ENCODE assay signal across 34 mouse cellular contexts in genomic region chr6:116369811-116370210, GRCm38 (mm10). TPM values are rescaled to one million over a fixed set of nuclear protein-coding genes. Genes with fewer than 3 reads are reported as not detected.
DNase-seq lines count a peak whose midpoint lies in the region; ATAC-seq and TF ChIP-seq lines count a peak whose summit lies in the region.
"Had no signal": no experiment of that assay in that cellular context is flagged by ENCODE, and none has a peak within 500 bp of the region (broad histone marks: within the 10 kb centered on the region; RNA-seq: fewer than 3 reads in every experiment).

No protein-coding gene starts in this region.

- intact Hi-C loops in gastrocnemius, adult 2 months (cut with DNase I) = no loop called here

- H3K27ac ChIP-seq in gastrocnemius, adult 2 months = no peak overlapping the region
- peak overlapping the region; percentile 84 for H3K27ac ChIP-seq in liver, embryonic 14.5 days
- no peak overlapping the region for H3K27ac ChIP-seq in stomach, embryonic 15.5 days
- no peak overlapping the region for H3K27ac ChIP-seq in limb, embryonic 10.5 days
- H3K27ac ChIP-seq in kidney, embryonic 16.5 days (ENCODE audit: low read length) = no peak overlapping the region
- H3K27ac ChIP-seq: embryonic facial prominence, embryonic 13.5 days; heart, embryonic 10.5 days; heart, embryonic 15.5 days; hindbrain, embryonic 12.5 days; hindbrain, postnatal 0 days; layer of hippocampus, adult 2 months; limb, embryonic 15.5 days; lung, embryonic 15.5 days; midbrain, embryonic 10.5 days; midbrain, embryonic 15.5 days; neural tube, embryonic 15.5 days had no signal

- peak; percentile 16; the same call in 1 of the 2 replicates for ATAC-seq in liver, embryonic 14.5 days (ENCODE audit: insufficient read depth)
- 0 out of 2 replicates have a peak, but pooled peaks have one; percentile 12 for ATAC-seq in stomach, embryonic 15.5 days (ENCODE audit: insufficient read depth, low FRiP score, low read depth)
- no peak for ATAC-seq in kidney, embryonic 16.5 days (ENCODE audit: low FRiP score, low TSS enrichment)
- ATAC-seq: activated CD4-positive, CD25-positive, alpha-beta regulatory T cell, adult 4 months; forebrain, embryonic 16.5 days; hindbrain, postnatal 0 days had no signal

- 69% methylated on average over 1 of the region's 1 CpGs for WGBS in liver, embryonic 14.5 days (ENCODE audit: insufficient replicate concordance)
- 95% methylated on average over 1 of the region's 1 CpGs for WGBS in stomach, embryonic 15.5 days
- WGBS in limb, embryonic 10.5 days = 93% methylated on average over 1 of the region's 1 CpGs
- WGBS in kidney, embryonic 16.5 days = 94% methylated on average over 1 of the region's 1 CpGs

- peaks cover 85% of the 10 kb centered on the region for H3K4me1 ChIP-seq in erythroblast, embryonic 14.5 days (ENCODE audit: control insufficient read depth)
- peaks cover 41 to 45% of the 10 kb centered on the region in 2 experiments for H3K4me1 ChIP-seq in liver, embryonic 14.5 days (replicated peaks; ENCODE audit: control insufficient read depth in 2 of 2, insufficient read depth in 2 of 2, low read length in 1 of 2)
- no peaks in the 10 kb centered on the region for H3K4me1 ChIP-seq in stomach, embryonic 15.5 days
- H3K4me1 ChIP-seq in limb, embryonic 10.5 days = peaks cover 6% of the 10 kb centered on the region
- no peaks in the 10 kb centered on the region for H3K4me1 ChIP-seq in kidney, embryonic 16.5 days (ENCODE audit: insufficient read depth, low read length)
- H3K4me1 ChIP-seq: embryonic facial prominence, embryonic 13.5 days; heart, embryonic 15.5 days; hindbrain, embryonic 12.5 days; limb, embryonic 15.5 days; midbrain, embryonic 10.5 days; midbrain, embryonic 15.5 days had no signal

- no peak for TF ChIP-seq EP300 in liver, embryonic 14.5 days (IDR thresholded peaks at IDR 0.05; ENCODE audit: low read depth)

- peak overlapping the region; percentile 65 for H3K4me2 ChIP-seq in liver, embryonic 14.5 days (ENCODE audit: low read depth)
- H3K4me2 ChIP-seq in stomach, embryonic 15.5 days = no peak overlapping the region
- H3K4me2 ChIP-seq in kidney, embryonic 16.5 days (replicated peaks; ENCODE audit: low read depth, low read length) = no peak overlapping the region
- H3K4me2 ChIP-seq: embryonic facial prominence, embryonic 13.5 days; heart, embryonic 15.5 days; hindbrain, embryonic 12.5 days; limb, embryonic 15.5 days; lung, embryonic 15.5 days; midbrain, embryonic 15.5 days; neural tube, embryonic 15.5 days had no signal

- TF ChIP-seq CTCF in gastrocnemius, adult 2 months (IDR thresholded peaks at IDR 0.05) = no peak
- TF ChIP-seq CTCF in liver, embryonic 14.5 days (IDR thresholded peaks at IDR 0.05; ENCODE audit: low read depth) = no peak

- H3K36me3 ChIP-seq in erythroblast, embryonic 14.5 days (ENCODE audit: control insufficient read depth) = peaks cover 92% of the 10 kb centered on the region
- peaks cover 17% of the 10 kb centered on the region for H3K36me3 ChIP-seq in liver, embryonic 14.5 days (replicated peaks; ENCODE audit: control insufficient read depth, insufficient read depth, low read depth)
- no peaks in the 10 kb centered on the region for H3K36me3 ChIP-seq in stomach, embryonic 15.5 days
- H3K36me3 ChIP-seq in limb, embryonic 10.5 days = no peaks in the 10 kb centered on the region
- no peaks in the 10 kb centered on the region for H3K36me3 ChIP-seq in kidney, embryonic 16.5 days (ENCODE audit: insufficient read depth, low read length)
- H3K36me3 ChIP-seq: embryonic facial prominence, embryonic 13.5 days; heart, embryonic 10.5 days; heart, embryonic 15.5 days; hindbrain, embryonic 12.5 days; limb, embryonic 15.5 days; lung, embryonic 15.5 days; midbrain, embryonic 10.5 days; midbrain, embryonic 15.5 days; neural tube, embryonic 15.5 days had no signal

- H3K4me3 ChIP-seq in gastrocnemius, adult 2 months = no peak overlapping the region
- H3K4me3 ChIP-seq in erythroblast, embryonic 14.5 days (replicated peaks) = peak overlapping the region; percentile 56
- H3K4me3 ChIP-seq in liver, embryonic 14.5 days (ENCODE audit: insufficient read depth in 1 of 2, low read depth in 2 of 2, low read length in 2 of 2) = peak overlapping the region; percentile 3; a peak in 3 of 4 replicates
- H3K4me3 ChIP-seq in stomach, embryonic 15.5 days (replicated peaks) = no peak overlapping the region
- H3K4me3 ChIP-seq in limb, embryonic 10.5 days = no peak overlapping the region
- no peak overlapping the region for H3K4me3 ChIP-seq in kidney, embryonic 16.5 days (ENCODE audit: low read length)
- H3K4me3 ChIP-seq: embryonic facial prominence, embryonic 13.5 days; heart, embryonic 10.5 days; heart, embryonic 15.5 days; hindbrain, embryonic 12.5 days; layer of hippocampus, adult 2 months; limb, embryonic 15.5 days; lung, embryonic 15.5 days; midbrain, embryonic 10.5 days; midbrain, embryonic 15.5 days; neural tube, embryonic 15.5 days had no signal

- DNase-seq in gastrocnemius, adult 2 months = peak; percentile 22
- DNase-seq in gastrocnemius, adult 8-10 months (ENCODE audit: low spot score in 2 of 2) = no peak
- DNase-seq in liver, embryonic 14.5 days (ENCODE audit: low read depth in 3 of 3, low spot score in 3 of 3) = no peak
- DNase-seq in limb, embryonic 10.5 days (ENCODE audit: low spot score) = no peak
- DNase-seq in kidney, postnatal 4 days = no peak
- DNase-seq: adrenal gland, adult 2 months; cerebellum, adult 18-20 months; cerebellum, postnatal 10 days; gastrocnemius, postnatal 10 days; heart, postnatal 36 days; kidney, adult 11 months; kidney, postnatal 25 days; left cerebral cortex, postnatal 4 days; retina, postnatal 1 day; right cerebral cortex, postnatal 14 days; thymus, adult 18-20 months; thymus, postnatal 36 days had no signal

- H3K9ac ChIP-seq in liver, embryonic 14.5 days (replicated peaks) = peak overlapping the region; percentile 53
- no peak overlapping the region for H3K9ac ChIP-seq in stomach, embryonic 15.5 days
- H3K9ac ChIP-seq in kidney, embryonic 16.5 days (replicated peaks; ENCODE audit: low read length) = no peak overlapping the region
- H3K9ac ChIP-seq: embryonic facial prominence, embryonic 13.5 days; heart, embryonic 15.5 days; hindbrain, embryonic 12.5 days; limb, embryonic 15.5 days; lung, embryonic 15.5 days; midbrain, embryonic 15.5 days; neural tube, embryonic 15.5 days had no signal

- H3K27me3 ChIP-seq in erythroblast, embryonic 14.5 days (ENCODE audit: control insufficient read depth) = no peaks in the 10 kb centered on the region
- no peaks in the 10 kb centered on the region for H3K27me3 ChIP-seq in liver, embryonic 14.5 days (ENCODE audit: control insufficient read depth, insufficient read depth, low read length)
- H3K27me3 ChIP-seq in stomach, embryonic 15.5 days (replicated peaks) = no peaks in the 10 kb centered on the region
- no peaks in the 10 kb centered on the region for H3K27me3 ChIP-seq in limb, embryonic 10.5 days (ENCODE audit: low read depth, poor library complexity, severe bottlenecking)
- H3K27me3 ChIP-seq in kidney, embryonic 16.5 days (ENCODE audit: insufficient read depth, low read length) = no peaks in the 10 kb centered on the region
- H3K27me3 ChIP-seq: CH12.LX; embryonic facial prominence, embryonic 13.5 days; heart, embryonic 15.5 days; hindbrain, embryonic 12.5 days; limb, embryonic 15.5 days; lung, embryonic 15.5 days; midbrain, embryonic 15.5 days; neural tube, embryonic 15.5 days had no signal

- H3K9me3 ChIP-seq in erythroblast, embryonic 14.5 days (ENCODE audit: control insufficient read depth, low read length) = no peaks in the 10 kb centered on the region
- no peaks in the 10 kb centered on the region for H3K9me3 ChIP-seq in liver, embryonic 14.5 days (ENCODE audit: control insufficient read depth, low read length)
- H3K9me3 ChIP-seq in stomach, embryonic 15.5 days = no peaks in the 10 kb centered on the region
- no peaks in the 10 kb centered on the region for H3K9me3 ChIP-seq in limb, embryonic 10.5 days (replicated peaks)
- no peaks in the 10 kb centered on the region for H3K9me3 ChIP-seq in kidney, embryonic 16.5 days (ENCODE audit: low read length)
- H3K9me3 ChIP-seq: embryonic facial prominence, embryonic 13.5 days; heart, embryonic 10.5 days; heart, embryonic 15.5 days; hindbrain, embryonic 12.5 days; limb, embryonic 15.5 days; lung, embryonic 15.5 days; midbrain, embryonic 15.5 days; neural tube, embryonic 15.5 days had no signal

RNA-seq across cellular contexts. Expression of gene March8, which starts 32.0 kb away (rescaled TPM):
- 10 to 100 TPM; 26.8 to 31.1 TPM for total RNA-seq in gastrocnemius, adult 2 months (2021)
- total RNA-seq in gastrocnemius, adult 8-10 months (2022) = 10 to 100 TPM; 24.6 to 36.1 (median 30.6) TPM
- polyA plus RNA-seq in erythroblast, embryonic 14.5 days (2012) = 4.5 and 5.5 TPM in 2 replicates
- polyA plus RNA-seq in liver, embryonic 14.5 days (2012; rRNA removed) = 82.4 and 96.1 TPM in 2 replicates
- 80.1 and 89.8 TPM in 2 replicates for polyA plus RNA-seq in liver, embryonic 14.5 days (2014; fragmentation: Nextera tagmentation; extraction: Ambion mirVana)
- 33.6 and 38.2 TPM in 2 replicates for polyA plus RNA-seq in stomach, embryonic 15.5 days (2015; fragmentation: Nextera tagmentation; extraction: Ambion mirVana)
- polyA plus RNA-seq in limb, embryonic 10.5 days (2016; fragmentation: Nextera tagmentation; extraction: Ambion mirVana) = 19.6 and 21.5 TPM in 2 replicates
- 40.9 and 42.9 TPM in 2 replicates for polyA plus RNA-seq in kidney, embryonic 16.5 days (2015; fragmentation: Nextera tagmentation; extraction: Ambion mirVana)

Comparison
In these comparisons a context has a peak if more than half of its experiments do, and no peak if none do; other contexts are left out.
1. H3K4me3 ChIP-seq: peak in erythroblast, embryonic 14.5 days (single experiment) and liver, embryonic 14.5 days (2 of 2); none in gastrocnemius, adult 2 months (single experiment), stomach, embryonic 15.5 days (single experiment), limb, embryonic 10.5 days (single experiment) and kidney, embryonic 16.5 days (single experiment).